Mouse (Mus musculus): ENCODE data around the gene Rgs16. TPM values are rescaled to one million over a fixed set of nuclear protein-coding genes. Genes with fewer than 3 reads are reported as not detected.

Rgs16 gene
- polyA plus RNA-seq, 2 experiments, result 8.5 to 21.9 TPM

DNA sequence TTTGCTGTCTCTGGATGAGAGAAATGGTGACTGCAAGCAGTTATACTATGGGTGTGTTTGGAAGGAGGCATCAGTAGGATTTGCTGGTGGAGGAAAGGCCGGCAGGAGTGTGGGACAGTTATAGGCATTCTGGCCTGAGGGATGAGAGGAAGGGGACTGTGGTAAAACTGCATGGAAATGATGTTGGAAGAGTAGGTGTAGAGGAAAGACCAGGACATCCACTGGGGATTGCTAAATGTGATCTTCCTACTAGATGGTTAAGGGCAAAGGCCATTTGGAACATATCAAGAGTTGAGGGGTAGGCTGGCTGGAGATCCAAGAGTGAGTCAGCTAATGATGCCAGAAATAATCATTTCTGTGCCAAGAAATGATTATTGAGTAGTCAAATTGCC, 30.6 kb downstream of the Rgs16 start:
- no peak for TF ChIP-seq POLR2A (IDR thresholded peaks at IDR 0.05; ENCODE audit: borderline replicate concordance, extremely low read depth, insufficient read depth, insufficient read length)
- no peak overlapping the region for H3K27ac ChIP-seq (replicated peaks; ENCODE audit: low read depth, low read length)
- no peaks in the 10 kb centered on the region for H3K9me3 ChIP-seq (ENCODE audit: control insufficient read depth, low read length)
- no peaks in the 10 kb centered on the region for H3K4me1 ChIP-seq (ENCODE audit: control insufficient read depth, insufficient read depth, low read length)
- WGBS, result 80% methylated on average over 1 of the region's 1 CpGs
- no peak overlapping the region for H3K4me3 ChIP-seq (replicated peaks; ENCODE audit: low read length)
- ATAC-seq (ENCODE audit: low FRiP score, low read depth) (no peak), DNase-seq (ENCODE audit: low spot score) (no peak)
- no peaks in the 10 kb centered on the region for H3K27me3 ChIP-seq (ENCODE audit: control insufficient read depth, insufficient read depth, low read length)
- no peak overlapping the region for H3K9ac ChIP-seq (ENCODE audit: low read depth, low read length, severe bottlenecking)
- H3K4me2 ChIP-seq (replicated peaks; ENCODE audit: low read depth, low read length, severe bottlenecking), result no peak overlapping the region
- no peaks in the 10 kb centered on the region for H3K36me3 ChIP-seq (ENCODE audit: control insufficient read depth, insufficient read depth, low read length)

DNA sequence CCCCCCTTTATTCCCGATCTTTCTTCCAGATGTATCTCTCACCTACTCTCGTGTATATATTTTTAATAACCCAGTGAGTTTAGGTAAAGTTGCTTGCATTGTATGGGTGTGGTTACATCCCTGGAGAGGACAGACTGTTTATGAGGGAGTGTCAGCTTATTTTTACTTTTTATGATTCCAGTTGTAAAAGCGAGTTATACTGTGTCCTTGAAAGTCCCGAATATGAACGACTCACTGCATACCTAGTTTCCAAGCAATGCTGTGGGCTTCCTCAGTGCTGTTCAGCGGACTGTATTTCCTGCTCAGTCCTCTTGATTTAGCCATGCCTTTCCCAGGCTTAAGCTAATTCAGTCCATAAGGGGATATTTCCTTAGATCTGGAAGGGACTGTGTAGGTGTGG, 35.0 kb downstream of the Rgs16 start:
- no peak for DNase-seq (ENCODE audit: low spot score)
- no peak overlapping the region for H3K9ac ChIP-seq (ENCODE audit: low read depth, low read length, severe bottlenecking)
- TF ChIP-seq POLR2A (IDR thresholded peaks at IDR 0.05; ENCODE audit: borderline replicate concordance, extremely low read depth, insufficient read depth, insufficient read length), result no peak
- WGBS, result 58% methylated on average over 6 of the region's 6 CpGs
- no peak overlapping the region for H3K4me2 ChIP-seq (replicated peaks; ENCODE audit: low read depth, low read length, severe bottlenecking)
- ATAC-seq (ENCODE audit: low FRiP score, low read depth), result no peak
- H3K9me3 ChIP-seq (ENCODE audit: control insufficient read depth, low read length), result no peaks in the 10 kb centered on the region
- H3K4me3 ChIP-seq (replicated peaks; ENCODE audit: low read length), result no peak overlapping the region
- H3K4me1 ChIP-seq (ENCODE audit: control insufficient read depth, insufficient read depth, low read length), result no peaks in the 10 kb centered on the region
- H3K27me3 ChIP-seq (ENCODE audit: control insufficient read depth, insufficient read depth, low read length), result no peaks in the 10 kb centered on the region
- H3K27ac ChIP-seq (replicated peaks; ENCODE audit: low read depth, low read length), result no peak overlapping the region
- no peaks in the 10 kb centered on the region for H3K36me3 ChIP-seq (ENCODE audit: control insufficient read depth, insufficient read depth, low read length)

DNA sequence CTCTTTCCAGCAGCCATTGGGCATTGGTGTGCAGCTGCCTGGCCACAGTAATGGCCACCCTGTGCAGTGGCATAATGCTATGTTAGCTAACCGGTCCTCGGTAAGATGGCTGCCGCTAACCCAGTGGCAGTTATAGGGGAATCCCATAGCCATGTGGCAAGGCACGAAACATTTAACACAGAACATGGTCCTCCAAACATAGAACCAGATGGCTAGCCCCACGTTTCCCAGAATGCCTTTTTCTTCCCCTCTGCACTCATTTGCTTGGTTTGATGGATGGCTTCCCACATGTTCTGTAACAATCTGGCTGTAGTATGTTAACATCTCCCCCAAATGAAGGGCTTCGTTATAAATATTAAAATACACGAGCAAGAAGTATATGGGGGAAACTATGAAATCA, 36.1 kb downstream of the Rgs16 start:
- WGBS, result 79% methylated on average over 7 of the region's 7 CpGs

DNA sequence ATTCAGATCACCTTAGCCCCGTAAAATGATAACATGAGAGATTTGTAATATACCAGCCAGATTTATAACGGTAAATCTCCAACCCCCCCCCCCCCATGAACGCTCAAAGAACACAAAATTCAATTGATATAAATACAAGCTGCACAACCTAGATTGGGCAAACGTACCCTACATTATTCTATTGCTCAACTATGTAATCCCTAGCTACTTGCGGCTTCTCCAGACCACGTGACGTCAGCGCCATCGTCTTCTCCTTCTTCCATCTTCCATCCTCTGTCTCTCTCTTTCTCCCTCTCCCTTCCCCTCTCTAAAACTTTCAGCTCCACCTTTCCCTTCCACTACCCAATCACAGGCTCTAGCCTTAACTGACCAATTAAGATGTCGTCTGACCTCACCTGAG, 38.1 kb downstream of the Rgs16 start:
- no peak overlapping the region for H3K4me2 ChIP-seq (replicated peaks; ENCODE audit: low read depth, low read length, severe bottlenecking)
- 88% methylated on average over 10 of the region's 10 CpGs for WGBS
- H3K9me3 ChIP-seq (ENCODE audit: control insufficient read depth, low read length), result no peaks in the 10 kb centered on the region
- no peak for ATAC-seq (ENCODE audit: low FRiP score, low read depth)
- DNase-seq (ENCODE audit: low spot score), result no peak
- H3K27me3 ChIP-seq (ENCODE audit: control insufficient read depth, insufficient read depth, low read length), result no peaks in the 10 kb centered on the region
- H3K4me1 ChIP-seq (ENCODE audit: control insufficient read depth, insufficient read depth, low read length), result no peaks in the 10 kb centered on the region
- TF ChIP-seq POLR2A (IDR thresholded peaks at IDR 0.05; ENCODE audit: borderline replicate concordance, extremely low read depth, insufficient read depth, insufficient read length), result no peak
- no peak overlapping the region for H3K4me3 ChIP-seq (replicated peaks; ENCODE audit: low read length)
- no peak overlapping the region for H3K27ac ChIP-seq (replicated peaks; ENCODE audit: low read depth, low read length)
- H3K36me3 ChIP-seq (ENCODE audit: control insufficient read depth, insufficient read depth, low read length), result no peaks in the 10 kb centered on the region
- H3K9ac ChIP-seq (ENCODE audit: low read depth, low read length, severe bottlenecking), result no peak overlapping the region

More for the DNA sequence above, 36.1 kb downstream of the Rgs16 start:
- Histone ChIP-seq H3K4me1 (ENCODE audit: control insufficient read depth, insufficient read depth, low read length) (no peaks in the 10 kb centered on the region), H3K9me3 (ENCODE audit: control insufficient read depth, low read length) (no peaks in the 10 kb centered on the region), H3K27me3 (ENCODE audit: control insufficient read depth, insufficient read depth, low read length) (no peaks in the 10 kb centered on the region), H3K4me2 (replicated peaks; ENCODE audit: low read depth, low read length, severe bottlenecking) (no peak overlapping the region), H3K9ac (ENCODE audit: low read depth, low read length, severe bottlenecking) (no peak overlapping the region), H3K36me3 (ENCODE audit: control insufficient read depth, insufficient read depth, low read length) (no peaks in the 10 kb centered on the region), H3K4me3 (replicated peaks; ENCODE audit: low read length) (no peak overlapping the region), H3K27ac (replicated peaks; ENCODE audit: low read depth, low read length) (no peak overlapping the region)
- DNase-seq (ENCODE audit: low spot score), result no peak
- no peak for ATAC-seq (ENCODE audit: low FRiP score, low read depth)
- no peak for TF ChIP-seq POLR2A (IDR thresholded peaks at IDR 0.05; ENCODE audit: borderline replicate concordance, extremely low read depth, insufficient read depth, insufficient read length)

DNA sequence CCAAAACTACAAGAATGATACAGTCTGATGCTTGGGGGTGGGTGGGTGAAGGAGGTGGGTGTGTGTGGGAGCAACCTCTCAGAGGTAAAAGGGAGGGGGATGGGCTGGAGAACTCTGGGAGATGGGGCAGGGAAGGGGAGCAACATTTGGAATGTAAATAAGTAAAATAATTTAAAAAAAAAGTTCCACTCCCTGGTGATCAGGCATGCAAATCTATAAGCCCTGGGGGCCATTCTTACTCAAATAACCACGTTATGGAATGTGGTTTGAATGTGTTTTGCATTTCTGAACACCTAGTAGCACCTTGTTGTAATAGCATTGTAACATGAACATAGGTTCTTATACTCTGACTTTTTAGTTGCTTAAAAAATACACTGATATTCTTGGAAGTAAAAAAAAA, 43.2 kb downstream of the Rgs16 start:
- 29% methylated on average over 1 of the region's 1 CpGs for WGBS
- H3K36me3 ChIP-seq (ENCODE audit: control insufficient read depth, insufficient read depth, low read length), result no peaks in the 10 kb centered on the region
- ATAC-seq (ENCODE audit: low FRiP score, low read depth), result no peak
- no peak overlapping the region for H3K27ac ChIP-seq (replicated peaks; ENCODE audit: low read depth, low read length)
- no peaks in the 10 kb centered on the region for H3K27me3 ChIP-seq (ENCODE audit: control insufficient read depth, insufficient read depth, low read length)
- H3K4me1 ChIP-seq (ENCODE audit: control insufficient read depth, insufficient read depth, low read length), result no peaks in the 10 kb centered on the region
- H3K4me2 ChIP-seq (replicated peaks; ENCODE audit: low read depth, low read length, severe bottlenecking), result no peak overlapping the region
- DNase-seq (ENCODE audit: low spot score), result no peak
- no peak overlapping the region for H3K4me3 ChIP-seq (replicated peaks; ENCODE audit: low read length)
- no peak for TF ChIP-seq POLR2A (IDR thresholded peaks at IDR 0.05; ENCODE audit: borderline replicate concordance, extremely low read depth, insufficient read depth, insufficient read length)
- H3K9ac ChIP-seq (ENCODE audit: low read depth, low read length, severe bottlenecking), result no peak overlapping the region
- H3K9me3 ChIP-seq (ENCODE audit: control insufficient read depth, low read length), result no peaks in the 10 kb centered on the region

DNA sequence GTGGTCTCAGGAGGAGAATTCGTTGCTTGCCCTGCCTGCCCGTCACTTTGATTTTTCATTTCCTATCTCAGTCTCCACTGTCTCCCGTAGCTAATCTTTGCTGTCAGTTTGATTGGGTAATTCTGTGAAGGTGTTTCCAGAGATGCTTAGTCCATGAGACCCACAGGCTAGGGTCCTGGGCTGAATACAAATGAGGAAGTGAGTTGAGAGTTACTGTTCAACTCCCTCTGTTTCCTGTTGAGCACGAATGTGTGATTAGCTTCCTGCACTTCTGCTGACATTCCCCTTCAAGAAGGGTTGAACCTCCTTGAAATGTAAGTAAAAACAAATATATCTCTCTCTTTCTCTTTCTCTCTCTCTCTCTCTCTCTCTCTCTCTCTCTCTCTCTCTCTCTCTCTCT, 45.5 kb downstream of the Rgs16 start:
- Histone ChIP-seq H3K4me1 (ENCODE audit: control insufficient read depth, insufficient read depth, low read length) (no peaks in the 10 kb centered on the region), H3K36me3 (ENCODE audit: control insufficient read depth, insufficient read depth, low read length) (no peaks in the 10 kb centered on the region), H3K4me3 (replicated peaks; ENCODE audit: low read length) (no peak overlapping the region), H3K4me2 (replicated peaks; ENCODE audit: low read depth, low read length, severe bottlenecking) (no peak overlapping the region), H3K9me3 (ENCODE audit: control insufficient read depth, low read length) (no peaks in the 10 kb centered on the region), H3K9ac (ENCODE audit: low read depth, low read length, severe bottlenecking) (no peak overlapping the region), H3K27me3 (ENCODE audit: control insufficient read depth, insufficient read depth, low read length) (no peaks in the 10 kb centered on the region), H3K27ac (replicated peaks; ENCODE audit: low read depth, low read length) (no peak overlapping the region)
- WGBS, result 76% methylated on average over 4 of the region's 4 CpGs
- DNase-seq (ENCODE audit: low spot score) (no peak), ATAC-seq (ENCODE audit: low FRiP score, low read depth) (no peak)
- no peak for TF ChIP-seq POLR2A (IDR thresholded peaks at IDR 0.05; ENCODE audit: borderline replicate concordance, extremely low read depth, insufficient read depth, insufficient read length)
